In genomic region chr8:115549112-115549511, GRCm38 (mm10) we compare ENCODE assay signal across 19 mouse cellular contexts.
DNase-seq lines count a peak whose midpoint lies in the region; ATAC-seq lines count a peak whose summit lies in the region.
"Had no signal": no experiment of that assay in that cellular context is flagged by ENCODE, and none has a peak within 500 bp of the region (broad histone marks: within the 10 kb centered on the region; RNA-seq: fewer than 3 reads in every experiment).

No protein-coding gene starts in this region.

- H3K36me3 ChIP-seq in hindbrain, embryonic 10.5 days: no peaks in the 10 kb centered on the region
- H3K36me3 ChIP-seq in hindbrain, embryonic 11.5 days (ENCODE audit: control insufficient read depth, insufficient read depth, low read length): no peaks in the 10 kb centered on the region
- no peaks in the 10 kb centered on the region for H3K36me3 ChIP-seq in embryonic facial prominence, embryonic 10.5 days (replicated peaks)
- no peaks in the 10 kb centered on the region for H3K36me3 ChIP-seq in midbrain, embryonic 14.5 days (ENCODE audit: control insufficient read depth, insufficient read depth, low read length)
- H3K36me3 ChIP-seq: embryonic facial prominence, embryonic 15.5 days; heart, embryonic 12.5 days; intestine, embryonic 15.5 days; limb, embryonic 12.5 days; liver, embryonic 12.5 days; neural tube, embryonic 15.5 days had no signal

- no peak overlapping the region for H3K4me2 ChIP-seq in hindbrain, embryonic 11.5 days (replicated peaks; ENCODE audit: low read depth, low read length)
- H3K4me2 ChIP-seq in midbrain, embryonic 14.5 days (ENCODE audit: low read length): no peak overlapping the region
- H3K4me2 ChIP-seq: embryonic facial prominence, embryonic 15.5 days; heart, embryonic 12.5 days; intestine, embryonic 15.5 days; limb, embryonic 12.5 days; liver, embryonic 12.5 days; neural tube, embryonic 15.5 days had no signal

- no peak overlapping the region for H3K4me3 ChIP-seq in hindbrain, embryonic 10.5 days
- H3K4me3 ChIP-seq in hindbrain, embryonic 11.5 days (ENCODE audit: low read depth, low read length): no peak overlapping the region
- no peak overlapping the region for H3K4me3 ChIP-seq in embryonic facial prominence, embryonic 10.5 days
- no peak overlapping the region for H3K4me3 ChIP-seq in midbrain, embryonic 14.5 days (replicated peaks; ENCODE audit: low read depth, low read length)
- H3K4me3 ChIP-seq: embryonic facial prominence, embryonic 15.5 days; gastrocnemius, adult 2 months; heart, embryonic 12.5 days; intestine, embryonic 15.5 days; limb, embryonic 12.5 days; liver, embryonic 12.5 days; neural tube, embryonic 15.5 days had no signal

- H3K9ac ChIP-seq in hindbrain, embryonic 11.5 days (ENCODE audit: low read depth, low read length): no peak overlapping the region
- H3K9ac ChIP-seq in midbrain, embryonic 14.5 days (replicated peaks; ENCODE audit: low read length): no peak overlapping the region
- H3K9ac ChIP-seq: embryonic facial prominence, embryonic 15.5 days; heart, embryonic 12.5 days; intestine, embryonic 15.5 days; limb, embryonic 12.5 days; liver, embryonic 12.5 days; neural tube, embryonic 15.5 days had no signal

- DNase-seq in hindbrain, embryonic 10.5 days (ENCODE audit: low spot score): no peak
- DNase-seq in hindbrain, embryonic 11.5 days (ENCODE audit: low spot score): no peak
- peak; percentile 60 for DNase-seq in Muller cell, postnatal 12 days (ENCODE audit: inconsistent ontology term)
- no peak for DNase-seq in embryonic facial prominence, embryonic 10.5 days (ENCODE audit: low spot score)
- DNase-seq in midbrain, embryonic 14.5 days: peak; percentile 25
- DNase-seq in embryo, embryonic 9.5 days (ENCODE audit: extremely low spot score): no peak
- no peak for DNase-seq in urinary bladder, postnatal 14 days (ENCODE audit: low spot score)
- DNase-seq: adrenal gland, adult 8-10 months; gastrocnemius, adult 2 months; kidney, postnatal 4 days; lung, adult 2 months; lung, postnatal 36 days; right cerebral cortex, postnatal 25 days had no signal

- H3K4me1 ChIP-seq in hindbrain, embryonic 10.5 days (replicated peaks): no peaks in the 10 kb centered on the region
- no peaks in the 10 kb centered on the region for H3K4me1 ChIP-seq in hindbrain, embryonic 11.5 days (replicated peaks; ENCODE audit: control insufficient read depth, insufficient read depth, low read length)
- H3K4me1 ChIP-seq in embryonic facial prominence, embryonic 10.5 days: peaks cover 3% of the 10 kb centered on the region
- 0 out of 2 replicates have a peak, but pooled peaks cover 3% of the 10 kb centered on the region for H3K4me1 ChIP-seq in midbrain, embryonic 14.5 days (ENCODE audit: control insufficient read depth, insufficient read depth, low read length)
- H3K4me1 ChIP-seq: intestine, embryonic 15.5 days; liver, embryonic 12.5 days had no signal

- 63% methylated on average over 1 of the region's 1 CpGs for WGBS in hindbrain, embryonic 10.5 days
- 82% methylated on average over 1 of the region's 1 CpGs for WGBS in hindbrain, embryonic 11.5 days
- WGBS in embryonic facial prominence, embryonic 10.5 days: 48% methylated on average over 1 of the region's 1 CpGs
- 18% methylated on average over 1 of the region's 1 CpGs for WGBS in midbrain, embryonic 14.5 days

- no peaks in the 10 kb centered on the region for H3K27me3 ChIP-seq in hindbrain, embryonic 10.5 days (ENCODE audit: insufficient read depth, poor library complexity, severe bottlenecking)
- no peaks in the 10 kb centered on the region for H3K27me3 ChIP-seq in hindbrain, embryonic 11.5 days (ENCODE audit: control insufficient read depth, insufficient read depth, low read length)
- no peaks in the 10 kb centered on the region for H3K27me3 ChIP-seq in embryonic facial prominence, embryonic 10.5 days (replicated peaks; ENCODE audit: low read depth, poor library complexity, severe bottlenecking)
- no peaks in the 10 kb centered on the region for H3K27me3 ChIP-seq in midbrain, embryonic 14.5 days (ENCODE audit: control insufficient read depth, insufficient read depth, low read length)
- H3K27me3 ChIP-seq: embryonic facial prominence, embryonic 15.5 days; intestine, embryonic 15.5 days; limb, embryonic 12.5 days; liver, embryonic 12.5 days; neural tube, embryonic 15.5 days had no signal

- H3K9me3 ChIP-seq in hindbrain, embryonic 10.5 days: no peaks in the 10 kb centered on the region
- H3K9me3 ChIP-seq in hindbrain, embryonic 11.5 days (ENCODE audit: control insufficient read depth, low read length): no peaks in the 10 kb centered on the region
- H3K9me3 ChIP-seq in embryonic facial prominence, embryonic 10.5 days: no peaks in the 10 kb centered on the region
- H3K9me3 ChIP-seq in midbrain, embryonic 14.5 days (ENCODE audit: control insufficient read depth, low read length): no peaks in the 10 kb centered on the region
- H3K9me3 ChIP-seq: embryonic facial prominence, embryonic 15.5 days; heart, embryonic 12.5 days; intestine, embryonic 15.5 days; limb, embryonic 12.5 days; liver, embryonic 12.5 days; neural tube, embryonic 15.5 days had no signal

- H3K27ac ChIP-seq in hindbrain, embryonic 10.5 days: peak overlapping the region; percentile 3; the same call in 1 of the 2 replicates
- no peak overlapping the region for H3K27ac ChIP-seq in hindbrain, embryonic 11.5 days (ENCODE audit: low read depth, low read length)
- peak overlapping the region; percentile 32; the same call in 1 of the 2 replicates for H3K27ac ChIP-seq in embryonic facial prominence, embryonic 10.5 days (replicated peaks)
- H3K27ac ChIP-seq in midbrain, embryonic 14.5 days (replicated peaks; ENCODE audit: low read depth, low read length): no peak overlapping the region
- H3K27ac ChIP-seq: embryonic facial prominence, embryonic 15.5 days; gastrocnemius, adult 2 months; intestine, embryonic 15.5 days; limb, embryonic 12.5 days; liver, embryonic 12.5 days; neural tube, embryonic 15.5 days had no signal

- no peak for ATAC-seq in hindbrain, embryonic 11.5 days (ENCODE audit: low FRiP score)
- ATAC-seq in midbrain, embryonic 14.5 days (ENCODE audit: low FRiP score, low TSS enrichment): no peak
- ATAC-seq: intestine, embryonic 15.5 days; liver, embryonic 12.5 days had no signal

Comparison
In these comparisons a context has a peak if more than half of its experiments do, and no peak if none do; other contexts are left out.
1. H3K27ac ChIP-seq: peak in hindbrain, embryonic 10.5 days (single experiment) and embryonic facial prominence, embryonic 10.5 days (single experiment); none in hindbrain, embryonic 11.5 days (single experiment) and midbrain, embryonic 14.5 days (single experiment).
2. DNase-seq: peak in Muller cell, postnatal 12 days (single experiment) and midbrain, embryonic 14.5 days (single experiment); none in hindbrain, embryonic 10.5 days (single experiment), hindbrain, embryonic 11.5 days (single experiment), embryonic facial prominence, embryonic 10.5 days (single experiment), embryo, embryonic 9.5 days (single experiment) and urinary bladder, postnatal 14 days (single experiment).